Mouse (Mus musculus): ENCODE measurements around the gene Mkrn2os. TPM values are rescaled to one million over a fixed set of nuclear protein-coding genes. Genes with fewer than 3 reads are reported as not detected.

Mkrn2os gene
- polyA plus RNA-seq, 1 experiment from 2014 or later, result 0.36 TPM

- H3K36me3 ChIP-seq, result peaks cover 6% of the 10 kb centered on the region; the same call in 1 of the 2 replicates
- WGBS, result under 1% methylated on average over 60 of the region's 61 CpGs
- no peaks in the 10 kb centered on the region for H3K9me3 ChIP-seq
- DNase-seq (ENCODE audit: low spot score), result peak; percentile 92
- H3K27me3 ChIP-seq (ENCODE audit: insufficient read depth, poor library complexity, severe bottlenecking), result no peaks in the 10 kb centered on the region
- H3K27ac ChIP-seq, result peak within 1 kb of the TSS; percentile 94
- peak within 1 kb of the TSS; percentile 97 for H3K4me3 ChIP-seq
- H3K4me1 ChIP-seq, result peaks cover 10% of the 10 kb centered on the region
Measured at GRCm38 (mm10) chr6:115601715-115602523, 9.5 kb upstream of the Mkrn2os start, which contains the start of gene Mkrn2. Gene Mkrn2, plus strand, starts transcription at chr6:115601902.

- peak overlapping the region; percentile 97 for H3K4me3 ChIP-seq
- DNase-seq (ENCODE audit: low spot score), result no peak
Measured at GRCm38 (mm10) chr6:115601322-115601714, 8.9 kb upstream of the Mkrn2os start.

GRCm38 (mm10) chr6:115595667-115596066 is 3.3 kb upstream of the Mkrn2os start:
- DNase-seq (ENCODE audit: low spot score), result no peak
- Histone ChIP-seq H3K36me3 (no peaks in the 10 kb centered on the region), H3K9me3 (no peaks in the 10 kb centered on the region), H3K4me1 (no peaks in the 10 kb centered on the region), H3K27ac (no peak overlapping the region), H3K27me3 (ENCODE audit: insufficient read depth, poor library complexity, severe bottlenecking) (0 out of 2 replicates have a peak, but pooled peaks cover 4% of the 10 kb centered on the region), H3K4me3 (no peak overlapping the region)
- 56% methylated on average over 3 of the region's 3 CpGs for WGBS

More at GRCm38 (mm10) chr6:115601322-115601714, 8.9 kb upstream of the Mkrn2os start:
- Histone ChIP-seq H3K9me3 (no peaks in the 10 kb centered on the region), H3K27me3 (ENCODE audit: insufficient read depth, poor library complexity, severe bottlenecking) (no peaks in the 10 kb centered on the region), H3K4me1 (peaks cover 10% of the 10 kb centered on the region), H3K27ac (peak overlapping the region; percentile 94), H3K36me3 (peaks cover 6% of the 10 kb centered on the region; the same call in 1 of the 2 replicates)
- 69% methylated on average over 4 of the region's 4 CpGs for WGBS

- Histone ChIP-seq H3K9me3 (no peaks in the 10 kb centered on the region), H3K4me3 (no peak overlapping the region), H3K27ac (no peak overlapping the region), H3K27me3 (ENCODE audit: insufficient read depth, poor library complexity, severe bottlenecking) (0 out of 2 replicates have a peak, but pooled peaks cover 4% of the 10 kb centered on the region), H3K36me3 (no peaks in the 10 kb centered on the region), H3K4me1 (no peaks in the 10 kb centered on the region)
- 60% methylated on average over 3 of the region's 3 CpGs for WGBS
- no peak for DNase-seq (ENCODE audit: low spot score)
Measured at GRCm38 (mm10) chr6:115594463-115594862, 2.1 kb upstream of the Mkrn2os start.

GRCm38 (mm10) chr6:115593252-115593651 is 876 bp upstream of the Mkrn2os start:
- Histone ChIP-seq H3K36me3 (no peaks in the 10 kb centered on the region), H3K27me3 (ENCODE audit: insufficient read depth, poor library complexity, severe bottlenecking) (0 out of 2 replicates have a peak, but pooled peaks cover 4% of the 10 kb centered on the region), H3K4me1 (no peaks in the 10 kb centered on the region), H3K9me3 (no peaks in the 10 kb centered on the region), H3K4me3 (no peak overlapping the region), H3K27ac (no peak overlapping the region)
- 65% methylated on average over 4 of the region's 4 CpGs for WGBS
- DNase-seq (ENCODE audit: low spot score), result no peak

- Histone ChIP-seq H3K4me1 (no peaks in the 10 kb centered on the region), H3K27me3 (ENCODE audit: insufficient read depth, poor library complexity, severe bottlenecking) (0 out of 2 replicates have a peak, but pooled peaks cover 4% of the 10 kb centered on the region), H3K36me3 (no peaks in the 10 kb centered on the region), H3K9me3 (no peaks in the 10 kb centered on the region), H3K27ac (no peak overlapping the region), H3K4me3 (no peak overlapping the region)
- no peak for DNase-seq (ENCODE audit: low spot score)
- WGBS, result 85% methylated on average over 19 of the region's 19 CpGs
Measured at GRCm38 (mm10) chr6:115591692-115592359, 550 bp downstream of the Mkrn2os start.

GRCm38 (mm10) chr6:115586321-115586720 is 6.1 kb downstream of the Mkrn2os start:
- Histone ChIP-seq H3K4me3 (no peak overlapping the region), H3K9me3 (no peaks in the 10 kb centered on the region), H3K27me3 (ENCODE audit: insufficient read depth, poor library complexity, severe bottlenecking) (no peaks in the 10 kb centered on the region), H3K4me1 (0 out of 2 replicates have a peak, but pooled peaks cover 5% of the 10 kb centered on the region), H3K36me3 (0 out of 2 replicates have a peak, but pooled peaks cover 3% of the 10 kb centered on the region), H3K27ac (no peak overlapping the region)
- no peak for DNase-seq (ENCODE audit: low spot score)
- 68% methylated on average over 10 of the region's 10 CpGs for WGBS

GRCm38 (mm10) chr6:115584176-115584575 is 8.2 kb downstream of the Mkrn2os start:
- 0 out of 2 replicates have a peak, but pooled peaks cover 5% of the 10 kb centered on the region for H3K4me1 ChIP-seq
- no peaks in the 10 kb centered on the region for H3K27me3 ChIP-seq (ENCODE audit: insufficient read depth, poor library complexity, severe bottlenecking)
- no peaks in the 10 kb centered on the region for H3K9me3 ChIP-seq
- H3K4me3 ChIP-seq, result no peak overlapping the region
- 83% methylated on average over 3 of the region's 3 CpGs for WGBS
- H3K36me3 ChIP-seq, result peaks cover 18% of the 10 kb centered on the region
- DNase-seq (ENCODE audit: low spot score), result no peak
- no peak overlapping the region for H3K27ac ChIP-seq

- Histone ChIP-seq H3K36me3 (peaks cover 24% of the 10 kb centered on the region), H3K9me3 (no peaks in the 10 kb centered on the region), H3K27me3 (ENCODE audit: insufficient read depth, poor library complexity, severe bottlenecking) (no peaks in the 10 kb centered on the region), H3K4me1 (0 out of 2 replicates have a peak, but pooled peaks cover 5% of the 10 kb centered on the region), H3K4me3 (no peak overlapping the region), H3K27ac (no peak overlapping the region)
- 73% methylated on average over 6 of the region's 6 CpGs for WGBS
- DNase-seq (ENCODE audit: low spot score), result no peak
Measured at GRCm38 (mm10) chr6:115583430-115584125, 8.8 kb downstream of the Mkrn2os start.

GRCm38 (mm10) chr6:115582328-115583115 is 9.9 kb downstream of the Mkrn2os start:
- WGBS, result 83% methylated on average over 10 of the region's 10 CpGs
- H3K36me3 ChIP-seq, result peaks cover 34% of the 10 kb centered on the region
- DNase-seq (ENCODE audit: low spot score), result no peak
- H3K27ac ChIP-seq, result no peak overlapping the region
- H3K27me3 ChIP-seq (ENCODE audit: insufficient read depth, poor library complexity, severe bottlenecking), result no peaks in the 10 kb centered on the region
- no peak overlapping the region for H3K4me3 ChIP-seq
- 0 out of 2 replicates have a peak, but pooled peaks cover 5% of the 10 kb centered on the region for H3K4me1 ChIP-seq
- H3K9me3 ChIP-seq, result no peaks in the 10 kb centered on the region

GRCm38 (mm10) chr6:115580810-115581209 is 11.6 kb downstream of the Mkrn2os start:
- Histone ChIP-seq H3K4me3 (no peak overlapping the region), H3K27me3 (ENCODE audit: insufficient read depth, poor library complexity, severe bottlenecking) (no peaks in the 10 kb centered on the region), H3K4me1 (0 out of 2 replicates have a peak, but pooled peaks cover 2% of the 10 kb centered on the region), H3K9me3 (no peaks in the 10 kb centered on the region), H3K27ac (no peak overlapping the region), H3K36me3 (peaks cover 51% of the 10 kb centered on the region)
- WGBS, result 80% methylated on average over 3 of the region's 3 CpGs
- no peak for DNase-seq (ENCODE audit: low spot score)

- WGBS, result 92% methylated on average over 9 of the region's 9 CpGs
- Histone ChIP-seq H3K4me1 (no peaks in the 10 kb centered on the region), H3K4me3 (no peak overlapping the region), H3K27me3 (ENCODE audit: insufficient read depth, poor library complexity, severe bottlenecking) (no peaks in the 10 kb centered on the region), H3K27ac (no peak overlapping the region), H3K9me3 (no peaks in the 10 kb centered on the region), H3K36me3 (peaks cover 74% of the 10 kb centered on the region)
- no peak for DNase-seq (ENCODE audit: low spot score)
Measured at GRCm38 (mm10) chr6:115577941-115578340, 14.4 kb downstream of the Mkrn2os start.

Data from heart, embryonic 10.5 days (tissue).